Mouse (Mus musculus): ENCODE measurements around the gene Htt.

Htt gene

GRCm38 (mm10) chr5:34931516-34932457, 170.2 kb downstream of the Htt start:
- DNase-seq = no peak

DNA sequence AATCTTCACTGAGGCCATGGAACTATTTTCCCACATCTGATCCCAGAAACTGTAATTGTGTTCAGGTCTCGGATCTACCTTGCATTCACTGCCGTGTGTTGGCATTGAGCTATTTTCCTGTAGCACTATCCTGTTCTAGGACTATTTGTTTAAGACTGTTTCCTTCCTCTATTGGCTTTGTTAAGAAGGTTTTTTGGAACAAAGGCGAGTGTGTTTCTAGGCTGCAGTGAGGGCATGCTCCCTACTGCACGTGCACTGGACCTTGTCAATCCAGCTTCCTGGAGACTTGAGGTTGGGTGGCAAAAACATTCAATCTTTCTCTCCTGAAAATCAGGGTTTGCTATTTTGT, 170.9 kb downstream of the Htt start:
- no peak for DNase-seq

- no peak for DNase-seq
Measured at GRCm38 (mm10) chr5:34933461-34933860, 171.9 kb downstream of the Htt start.

- no peak for DNase-seq
Measured at GRCm38 (mm10) chr5:34941710-34942470, 180.3 kb downstream of the Htt start.

GRCm38 (mm10) chr5:34943428-34943827, 181.9 kb downstream of the Htt start:
- no peak for DNase-seq

- peak; percentile 46 for DNase-seq
Measured at GRCm38 (mm10) chr5:34948861-34949760, 187.6 kb downstream of the Htt start, which contains the start of gene Rgs12. Gene Rgs12 (plus strand): TSS chr5:34949445.

- no peak for DNase-seq
Measured at GRCm38 (mm10) chr5:34949769-34950211, 188.2 kb downstream of the Htt start.

DNA sequence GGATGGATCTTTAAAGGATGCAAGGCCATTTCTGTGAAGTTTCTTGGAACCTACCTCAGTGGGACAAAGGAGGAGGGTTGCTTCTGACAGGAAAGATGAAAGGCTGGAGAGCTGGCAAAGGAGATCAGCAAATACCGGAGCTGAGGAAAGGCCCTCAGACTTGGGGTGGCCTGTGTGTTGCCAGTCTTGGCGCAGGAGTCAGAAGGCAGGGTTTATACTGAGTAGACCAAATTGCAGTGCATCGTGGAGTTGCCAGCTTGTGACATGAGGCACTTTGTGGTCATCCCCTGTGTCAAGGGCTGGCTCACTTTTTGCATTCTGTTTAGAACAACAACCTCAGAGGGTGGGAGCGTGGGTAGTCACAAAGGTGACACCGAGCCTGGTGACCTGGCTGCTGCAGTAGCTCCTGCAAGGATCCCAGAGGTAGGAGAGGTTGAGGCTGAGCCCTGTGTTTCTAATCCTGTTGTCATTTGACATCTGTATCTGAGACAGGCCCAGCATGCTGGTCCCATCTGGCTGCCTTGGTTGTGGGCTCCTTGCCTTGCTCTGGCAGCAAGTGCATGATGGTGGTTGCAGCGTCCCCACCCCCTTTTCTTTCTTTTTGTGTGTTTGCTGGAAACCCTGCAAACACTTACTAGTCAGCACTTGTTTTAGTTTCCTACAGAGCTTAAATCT, 189.1 kb downstream of the Htt start:
- DNase-seq = no peak

- no peak for DNase-seq
Measured at GRCm38 (mm10) chr5:34951161-34951834, 189.8 kb downstream of the Htt start.

DNA sequence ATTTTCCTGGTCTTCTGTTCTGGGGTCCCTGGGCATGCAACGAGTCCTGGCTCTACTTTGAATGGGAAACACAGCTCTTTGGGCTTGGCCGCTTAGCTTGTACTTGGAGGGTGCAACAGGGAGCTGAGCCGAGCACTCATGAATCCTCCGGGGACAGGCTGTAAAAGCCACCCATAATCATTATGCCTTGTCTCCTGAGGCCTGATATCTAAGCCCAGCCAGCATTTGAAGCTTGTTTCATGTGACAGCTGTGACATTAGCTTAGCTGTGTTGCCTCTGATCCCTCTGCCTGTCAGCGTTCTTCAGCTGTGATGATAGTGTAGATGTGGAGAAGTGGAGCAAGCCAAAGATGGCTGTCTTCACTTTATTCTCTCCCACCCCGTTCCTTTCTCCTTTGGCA, 193.0 kb downstream of the Htt start:
- no peak for DNase-seq

DNA sequence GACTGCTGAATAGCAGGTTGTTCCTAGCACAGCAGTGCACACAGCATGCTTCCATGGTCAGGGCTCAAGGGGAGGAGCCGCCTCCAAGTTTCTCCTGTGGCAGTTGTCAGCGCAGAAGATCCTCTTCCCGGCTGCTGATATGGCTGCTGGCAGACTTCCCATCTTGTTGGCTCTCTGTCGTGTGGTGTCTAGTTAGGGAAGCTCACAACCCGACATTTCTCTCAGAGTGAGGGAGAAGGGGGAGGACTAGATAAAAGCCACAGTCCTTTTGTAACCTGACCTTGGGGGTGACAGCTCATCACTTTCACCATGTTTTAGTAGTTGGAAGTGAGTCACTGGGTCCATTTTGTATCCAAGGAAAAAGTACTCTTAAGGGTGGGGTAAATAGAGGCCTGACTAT, 194.1 kb downstream of the Htt start:
- no peak for DNase-seq

GRCm38 (mm10) chr5:34956151-34956550, 194.6 kb downstream of the Htt start:
- DNase-seq = no peak

DNA sequence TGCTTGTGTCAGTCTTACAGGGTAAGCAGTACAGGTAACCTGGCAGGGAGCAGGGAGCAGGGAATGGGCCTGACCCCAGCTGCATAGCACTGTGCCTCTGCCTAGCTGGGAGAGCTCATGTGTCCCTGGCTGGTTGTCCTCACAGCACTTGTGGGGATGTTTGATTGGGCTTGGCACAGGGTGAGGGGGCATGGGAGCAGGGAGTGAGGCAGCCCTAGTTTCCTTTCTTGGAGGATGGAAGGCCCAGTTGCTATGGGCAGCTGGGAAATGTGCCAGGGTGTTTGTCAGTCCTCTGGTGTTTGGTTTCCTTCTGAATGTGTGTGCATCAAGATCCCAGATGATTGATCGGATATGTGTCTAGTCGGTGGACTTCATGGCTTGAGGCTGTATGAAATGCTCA, 195.5 kb downstream of the Htt start:
- peak; percentile 47 for DNase-seq

DNA sequence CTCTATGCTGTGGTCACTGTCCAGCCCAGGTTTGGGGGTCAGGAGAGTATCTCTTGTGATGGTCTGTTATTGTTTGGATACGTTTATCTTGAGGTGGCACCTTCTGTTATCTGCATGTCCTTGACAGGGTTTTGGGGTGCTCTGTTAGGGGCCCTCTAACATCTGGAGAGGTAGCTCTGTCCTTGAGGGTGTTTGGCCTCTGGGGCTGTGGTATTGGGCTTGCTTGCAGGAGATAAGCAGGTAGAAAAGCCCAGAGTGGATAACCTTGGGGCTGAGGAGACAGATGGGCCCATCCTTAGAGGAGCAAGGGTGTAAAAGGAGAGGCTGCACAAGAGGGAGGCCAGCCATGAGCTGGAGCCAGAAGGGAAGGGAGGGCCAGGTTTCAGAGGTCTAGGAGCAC, 198.5 kb downstream of the Htt start:
- DNase-seq = no peak
